Mouse (Mus musculus) embryo, embryonic 10.5 days (tissue): ENCODE results near the gene Ctf1.

Experiments
- DNase-seq: peaks from one replicate; pipeline ENCODE4 v3.0.0-alpha.2; 2015; ENCODE audit warnings: low spot score

The Ctf1 gene

GRCm38 (mm10) chr7:127744366-127745045 lies 32.0 kb downstream of the Ctf1 start, which contains the start of gene Fbxl19:
Fbxl19 (plus strand) TSS chr7:127744543.
- DNase-seq, result peak; percentile 92

GRCm38 (mm10) chr7:127745251-127745651 lies 32.7 kb downstream of the Ctf1 start:
- DNase-seq, result peak; percentile 99

- DNase-seq, result peak; percentile 99
Observed at GRCm38 (mm10) chr7:127745652-127746493, 33.3 kb downstream of the Ctf1 start.

- peak; percentile 81 for DNase-seq
Observed at GRCm38 (mm10) chr7:127746494-127747491, 34.3 kb downstream of the Ctf1 start.

GRCm38 (mm10) chr7:127747559-127748234 lies 35.2 kb downstream of the Ctf1 start:
- no peak for DNase-seq

GRCm38 (mm10) chr7:127748235-127748560 lies 35.7 kb downstream of the Ctf1 start:
- DNase-seq, result no peak

GRCm38 (mm10) chr7:127750131-127751127 lies 37.9 kb downstream of the Ctf1 start:
- peak; percentile 15 for DNase-seq

- no peak for DNase-seq
Observed at GRCm38 (mm10) chr7:127751619-127752018, 39.1 kb downstream of the Ctf1 start.

GRCm38 (mm10) chr7:127752069-127752468 lies 39.5 kb downstream of the Ctf1 start:
- DNase-seq, result no peak

- DNase-seq, result no peak
Observed at GRCm38 (mm10) chr7:127753158-127753557, 40.6 kb downstream of the Ctf1 start.

GRCm38 (mm10) chr7:127753741-127754140 lies 41.2 kb downstream of the Ctf1 start:
- no peak for DNase-seq

GRCm38 (mm10) chr7:127759716-127760115 lies 47.2 kb downstream of the Ctf1 start:
- peak; percentile 12 for DNase-seq

- no peak for DNase-seq
Observed at GRCm38 (mm10) chr7:127760478-127760877, 47.9 kb downstream of the Ctf1 start.

- DNase-seq, result peak; percentile 82
Observed at GRCm38 (mm10) chr7:127761026-127761425, 48.5 kb downstream of the Ctf1 start.

- no peak for DNase-seq
Observed at GRCm38 (mm10) chr7:127763642-127764041, 51.1 kb downstream of the Ctf1 start.

GRCm38 (mm10) chr7:127765756-127766155 lies 53.2 kb downstream of the Ctf1 start:
- no peak for DNase-seq

- no peak for DNase-seq
Observed at GRCm38 (mm10) chr7:127766851-127767609, 54.5 kb downstream of the Ctf1 start.
